Mouse (Mus musculus) stomach, embryonic 14.5 days (tissue): Measurements from ENCODE around the gene Ppp2r1b. TPM values are rescaled to one million over a fixed set of nuclear protein-coding genes. Genes with fewer than 3 reads are reported as not detected.
"Not testable (repeated sequence)": the region's sequence is repeated elsewhere in the genome, so short reads cannot be mapped to it uniquely, and the experiment has no call there.

ENCODE experiments used
- ATAC-seq: fragments of 200-750 bp; cut with Nextera tagmentation; 2 replicates; pipeline ENCODE4 v1.8.0; 2017; ENCODE audit warnings: low read depth, moderate TSS enrichment; ENCODE audit not compliant: insufficient number of reproducible peaks, insufficient read depth, low FRiP score
- H3K27ac ChIP-seq: fragments of 300-500 bp; sonication (generic); 2 replicates; pipeline ENCODE4 v1.5.1; 2014; ENCODE audit warnings: mild to moderate bottlenecking, low read length, moderate library complexity, mixed read lengths
- H3K27me3 ChIP-seq: fragments of 300-500 bp; sonication (generic); 2 replicates; pipeline ENCODE4 v1.6.1; 2014; ENCODE audit warnings: low read length, control low read depth, mixed read lengths; ENCODE audit not compliant: control insufficient read depth, insufficient read depth
- H3K36me3 ChIP-seq: fragments of 300-500 bp; sonication (generic); 2 replicates; pipeline ENCODE4 v1.6.1; 2014; ENCODE audit warnings: mild to moderate bottlenecking, control low read depth, low read length, moderate library complexity, mixed read lengths; ENCODE audit not compliant: control insufficient read depth, insufficient read depth
- H3K4me1 ChIP-seq: fragments of 300-500 bp; sonication (generic); 2 replicates; pipeline ENCODE4 v1.6.1; 2014; ENCODE audit warnings: low read length, control low read depth, mixed read lengths; ENCODE audit not compliant: control insufficient read depth, insufficient read depth
- H3K4me2 ChIP-seq: fragments of 300-500 bp; sonication (generic); replicated peaks from 2 replicates; pipeline ENCODE4 v1.6.1; 2014; ENCODE audit warnings: low read depth, low read length, control low read depth
- H3K4me3 ChIP-seq: fragments of 300-500 bp; sonication (generic); 2 replicates; pipeline ENCODE4 v1.5.1; 2014; ENCODE audit warnings: low read depth, low read length, control low read depth
- H3K9ac ChIP-seq: fragments of 300-500 bp; sonication (generic); replicated peaks from 2 replicates; pipeline ENCODE4 v1.6.1; 2014; ENCODE audit warnings: low read depth, mild to moderate bottlenecking, control low read depth, low read length, moderate library complexity, mixed read lengths
- H3K9me3 ChIP-seq: fragments of 300-500 bp; sonication (generic); 2 replicates; pipeline ENCODE4 v1.6.1; 2016; ENCODE audit warnings: low read depth, low read length, control low read depth; ENCODE audit not compliant: control insufficient read depth
- WGBS: fragments of 180-500 bp; shearing (Covaris S2); extraction: QIAGEN DNeasy Blood & Tissue Kit; methylation state at CpG from one replicate; pipeline ENCODE4 v1.1.7; 2014; 5-methylcytosine and 5-hydroxymethylcytosine counted together
- polyA plus RNA-seq: library from polyadenylated mRNA; unstranded; fragments of >200 nt; fragmentation: Nextera tagmentation; extraction: Ambion mirVana; gene quantifications from 2 replicates; pipeline ENCODE4 v1.2.1, GENCODE M21; 2014

Gene Ppp2r1b
- polyA plus RNA-seq, 1 experiment from 2014 or later: 73.1 TPM

DNA sequence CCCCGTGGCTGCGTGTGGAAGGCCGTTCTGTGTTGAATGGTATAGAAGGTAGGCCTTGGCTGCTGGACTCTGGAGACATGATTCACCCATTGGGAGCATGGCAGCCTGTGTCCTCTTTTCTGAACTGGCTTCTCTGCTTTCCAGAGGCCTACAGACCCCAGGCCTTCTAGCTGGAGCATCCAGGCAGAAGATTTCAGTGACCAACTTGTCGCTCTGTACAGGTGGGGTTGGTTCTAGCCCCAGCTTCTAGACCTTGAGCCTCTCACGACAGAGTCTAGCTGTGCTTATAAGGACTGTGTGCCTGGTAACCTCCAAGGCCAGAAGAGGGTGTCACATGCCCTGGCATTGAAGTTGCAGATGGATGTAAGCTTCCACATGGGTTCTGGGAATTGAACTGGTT is 13.6 kb upstream of the Ppp2r1b start:
- no peaks in the 10 kb centered on the region for H3K9me3 ChIP-seq
- H3K4me3 ChIP-seq: no peak overlapping the region
- peaks cover 7% of the 10 kb centered on the region; the same call in 1 of the 2 replicates for H3K36me3 ChIP-seq
- no peaks in the 10 kb centered on the region for H3K4me1 ChIP-seq
- 91% methylated on average over 5 of the region's 5 CpGs for WGBS
- no peak overlapping the region for H3K9ac ChIP-seq
- ATAC-seq: no peak
- H3K4me2 ChIP-seq: no peak overlapping the region
- no peaks in the 10 kb centered on the region for H3K27me3 ChIP-seq
- H3K27ac ChIP-seq: no peak overlapping the region

DNA sequence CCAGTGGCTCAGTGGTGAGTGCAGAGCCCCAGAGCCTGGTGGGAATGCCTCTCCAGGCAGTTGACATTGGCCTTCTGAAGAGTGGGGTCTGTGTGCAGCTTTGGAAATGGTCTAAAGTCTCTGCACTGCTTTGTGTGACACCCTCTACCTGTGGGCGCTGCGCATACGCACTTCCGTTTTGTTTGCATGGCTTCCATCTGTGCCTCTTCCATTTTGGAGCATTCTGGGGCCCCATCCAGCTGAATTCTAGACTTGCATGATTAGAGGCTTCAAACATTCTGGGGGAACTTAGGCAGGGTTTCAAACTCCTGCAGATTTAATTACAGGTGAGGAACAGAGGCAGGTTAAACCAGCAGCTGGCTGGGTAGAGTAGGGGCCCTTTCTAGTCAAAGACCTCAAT is 12.9 kb upstream of the Ppp2r1b start:
- peaks cover 7% of the 10 kb centered on the region; the same call in 1 of the 2 replicates for H3K36me3 ChIP-seq
- H3K27me3 ChIP-seq: no peaks in the 10 kb centered on the region
- H3K4me1 ChIP-seq: no peaks in the 10 kb centered on the region
- no peak overlapping the region for H3K27ac ChIP-seq
- no peak for ATAC-seq
- H3K9me3 ChIP-seq: no peaks in the 10 kb centered on the region
- H3K4me2 ChIP-seq: no peak overlapping the region
- WGBS: 96% methylated on average over 4 of the region's 4 CpGs
- H3K4me3 ChIP-seq: no peak overlapping the region
- H3K9ac ChIP-seq: no peak overlapping the region

GRCm38 (mm10) chr9:50832582-50832981 is 12.5 kb upstream of the Ppp2r1b start:
- H3K4me3 ChIP-seq, ATAC-seq, H3K27ac ChIP-seq, H3K9me3 ChIP-seq, H3K4me1 ChIP-seq, H3K9ac ChIP-seq, H3K36me3 ChIP-seq, H3K4me2 ChIP-seq, H3K27me3 ChIP-seq: not testable (repeated sequence)
- 86% methylated on average over 2 of the region's 2 CpGs for WGBS

DNA sequence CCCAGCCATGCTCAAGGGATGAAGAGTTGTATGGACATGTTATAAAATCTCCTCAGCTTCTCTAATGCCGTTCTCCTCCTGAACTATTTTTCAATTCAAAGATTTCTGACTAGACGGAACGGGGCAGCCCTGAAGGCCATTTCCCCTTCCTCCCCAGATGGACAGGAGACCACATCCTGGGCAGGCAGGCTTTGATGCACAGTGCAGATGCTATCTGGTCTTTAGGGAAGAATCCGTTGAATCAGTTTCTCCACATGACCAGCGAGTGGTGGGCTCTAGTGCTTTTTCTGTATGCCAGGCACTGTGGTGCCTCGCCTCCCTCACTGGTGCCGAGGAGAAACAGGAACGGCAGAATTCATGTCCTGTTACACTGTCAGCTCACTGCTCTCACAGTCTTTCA is 11.3 kb upstream of the Ppp2r1b start:
- ATAC-seq: no peak
- H3K4me3 ChIP-seq: no peak overlapping the region
- no peak overlapping the region for H3K4me2 ChIP-seq
- no peak overlapping the region for H3K9ac ChIP-seq
- no peaks in the 10 kb centered on the region for H3K4me1 ChIP-seq
- H3K27me3 ChIP-seq: no peaks in the 10 kb centered on the region
- no peaks in the 10 kb centered on the region; the same call in 1 of the 2 replicates for H3K36me3 ChIP-seq
- no peaks in the 10 kb centered on the region for H3K9me3 ChIP-seq
- WGBS: 77% methylated on average over 8 of the region's 8 CpGs
- H3K27ac ChIP-seq: no peak overlapping the region

DNA sequence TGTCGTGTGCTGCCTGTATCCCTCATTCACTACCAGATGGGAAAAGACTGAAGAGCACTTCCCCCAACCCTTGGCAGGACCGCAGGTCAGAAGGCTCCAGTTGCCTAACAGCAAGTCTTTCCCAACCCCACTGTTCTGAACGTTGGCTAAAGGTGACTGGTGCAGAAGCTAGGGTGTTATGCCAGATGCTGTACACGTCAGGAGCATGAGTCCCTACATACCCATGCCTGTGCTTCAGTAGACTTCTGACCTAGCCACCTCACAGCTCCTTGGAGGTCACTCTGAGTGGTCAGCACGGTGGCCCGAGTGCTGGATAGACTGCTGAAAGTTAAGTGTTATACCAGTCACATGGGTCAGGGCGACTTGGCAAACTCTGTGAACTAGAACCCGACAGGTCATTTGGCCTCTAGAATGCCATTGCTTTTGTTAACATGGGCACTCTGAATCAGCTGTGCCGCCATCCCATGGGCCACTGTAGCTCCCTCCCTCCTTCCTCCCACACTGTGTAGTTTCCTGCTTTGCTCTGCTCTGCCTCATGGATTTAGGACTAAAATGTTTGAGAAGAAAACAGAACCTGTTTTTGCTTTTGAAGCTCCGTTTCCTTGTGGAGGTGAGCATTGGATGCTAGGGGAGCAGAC is 9.9 kb upstream of the Ppp2r1b start:
- H3K9me3 ChIP-seq: no peaks in the 10 kb centered on the region
- H3K27ac ChIP-seq: no peak overlapping the region
- no peaks in the 10 kb centered on the region for H3K27me3 ChIP-seq
- no peak for ATAC-seq
- no peaks in the 10 kb centered on the region; the same call in 1 of the 2 replicates for H3K36me3 ChIP-seq
- 88% methylated on average over 10 of the region's 10 CpGs for WGBS
- no peak overlapping the region for H3K4me3 ChIP-seq
- H3K4me2 ChIP-seq: no peak overlapping the region
- H3K4me1 ChIP-seq: no peaks in the 10 kb centered on the region
- no peak overlapping the region for H3K9ac ChIP-seq

DNA sequence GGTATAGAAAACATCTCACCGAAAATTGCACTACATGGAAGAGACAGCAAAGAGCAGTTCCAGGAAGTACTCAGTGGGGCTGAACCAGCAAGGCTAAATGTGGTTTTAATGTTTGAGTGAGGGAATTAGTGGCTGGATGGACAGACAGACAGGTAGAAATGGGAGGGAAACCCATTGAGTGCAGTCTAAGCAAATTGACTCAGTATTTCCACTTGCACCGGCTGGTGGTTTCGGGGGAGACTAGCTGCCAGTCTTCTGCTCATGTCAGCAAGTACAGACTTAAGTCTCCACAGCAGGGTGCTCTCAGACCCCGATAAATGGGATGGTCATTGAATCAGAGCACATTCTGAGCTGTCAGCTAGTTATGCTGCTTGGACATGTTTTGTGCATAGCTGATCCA is 9.0 kb upstream of the Ppp2r1b start:
- H3K9ac ChIP-seq: no peak overlapping the region
- H3K4me1 ChIP-seq: no peaks in the 10 kb centered on the region
- WGBS: 91% methylated on average over 4 of the region's 4 CpGs
- no peaks in the 10 kb centered on the region for H3K27me3 ChIP-seq
- no peak overlapping the region for H3K27ac ChIP-seq
- no peaks in the 10 kb centered on the region; the same call in 1 of the 2 replicates for H3K36me3 ChIP-seq
- no peak overlapping the region for H3K4me3 ChIP-seq
- no peak overlapping the region for H3K4me2 ChIP-seq
- no peak for ATAC-seq
- no peaks in the 10 kb centered on the region for H3K9me3 ChIP-seq

DNA sequence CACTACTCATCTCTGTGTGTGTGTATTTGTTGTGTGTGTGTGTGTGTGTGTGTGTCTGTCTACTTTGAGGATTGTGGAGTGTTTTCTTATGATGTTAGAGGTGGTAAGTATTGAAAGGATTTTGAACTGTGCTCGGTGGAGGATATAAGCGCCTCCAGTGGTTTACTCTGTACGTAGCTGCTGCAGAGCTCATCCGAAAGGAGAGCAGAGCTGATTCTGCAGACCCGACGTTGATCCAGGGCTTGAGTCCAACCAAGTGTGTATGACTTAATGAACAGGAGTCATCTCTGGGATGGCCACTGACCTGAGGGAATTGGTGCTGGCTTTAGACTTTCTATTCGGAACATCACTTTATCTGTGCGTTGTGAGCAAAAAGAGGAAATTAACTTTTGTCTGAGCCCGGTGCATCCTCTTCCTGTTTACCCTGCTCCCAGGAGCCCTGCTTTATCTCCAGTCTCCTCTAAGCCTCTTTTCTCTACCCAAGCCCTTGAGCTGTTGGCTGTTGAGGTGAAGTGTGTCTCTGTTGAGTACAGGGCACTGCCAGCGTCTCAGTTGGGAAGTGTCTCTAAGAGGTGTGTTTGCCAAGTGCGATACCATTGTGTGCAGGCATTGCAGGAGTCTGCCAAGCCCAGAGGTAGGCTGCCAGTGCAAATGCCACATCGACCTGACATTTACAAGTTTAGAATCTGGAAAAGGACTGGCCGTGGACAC is 3.9 kb upstream of the Ppp2r1b start:
- H3K9me3 ChIP-seq: no peaks in the 10 kb centered on the region
- H3K4me3 ChIP-seq: no peak overlapping the region
- H3K9ac ChIP-seq: no peak overlapping the region
- H3K27ac ChIP-seq: no peak overlapping the region
- 86% methylated on average over 13 of the region's 13 CpGs for WGBS
- H3K4me1 ChIP-seq: no peaks in the 10 kb centered on the region
- peaks cover 11% of the 10 kb centered on the region for H3K36me3 ChIP-seq
- no peak for ATAC-seq
- no peaks in the 10 kb centered on the region for H3K27me3 ChIP-seq
- no peak overlapping the region for H3K4me2 ChIP-seq

GRCm38 (mm10) chr9:50845547-50845946 is 446 bp downstream of the Ppp2r1b start:
- H3K27me3 ChIP-seq: no peaks in the 10 kb centered on the region
- peaks cover 20% of the 10 kb centered on the region for H3K4me1 ChIP-seq
- H3K9me3 ChIP-seq: no peaks in the 10 kb centered on the region
- H3K27ac ChIP-seq: no peak overlapping the region
- H3K36me3 ChIP-seq: peaks cover 11% of the 10 kb centered on the region
- no peak overlapping the region for H3K9ac ChIP-seq
- no peak for ATAC-seq
- no peak overlapping the region for H3K4me2 ChIP-seq
- 76% methylated on average over 9 of the region's 9 CpGs for WGBS
- no peak overlapping the region for H3K4me3 ChIP-seq
